Mouse (Mus musculus): Measurements from ENCODE around the gene Itprid2. TPM values are rescaled to one million over a fixed set of nuclear protein-coding genes. Genes with fewer than 3 reads are reported as not detected.

Gene Itprid2
- polyA plus RNA-seq, 1 experiment from 2014 or later: 24.4 TPM

DNA sequence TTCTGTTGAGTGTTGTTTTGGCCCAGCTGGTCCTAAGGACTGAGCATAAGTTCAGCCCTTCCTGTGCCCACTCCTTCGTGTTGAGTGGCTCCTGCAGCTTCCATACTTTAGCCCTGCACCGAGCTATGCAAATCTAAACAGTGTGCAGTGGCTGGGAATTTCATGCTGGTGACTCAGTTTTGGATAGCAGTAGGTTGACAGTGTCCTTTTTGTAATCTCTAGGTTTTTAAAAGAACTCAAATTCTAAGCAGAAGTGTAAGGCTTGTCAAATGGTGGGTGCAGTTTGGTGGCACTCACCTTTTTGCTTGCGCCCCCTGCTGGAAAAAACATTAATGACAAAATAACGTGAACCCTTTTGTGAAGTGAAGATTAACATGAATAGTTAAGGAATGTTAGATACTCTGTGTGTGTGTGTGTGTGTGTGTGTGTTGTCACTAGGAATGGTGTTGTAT lies 11.1 kb downstream of the Itprid2 start:
- H3K27ac ChIP-seq: no peak overlapping the region
- TF ChIP-seq CTCF (IDR thresholded peaks at IDR 0.05; ENCODE audit: low read depth): peak; percentile 78
- H3K4me3 ChIP-seq (replicated peaks; ENCODE audit: low read depth, low read length): no peak overlapping the region
- H3K4me1 ChIP-seq (replicated peaks; ENCODE audit: insufficient read depth, low read length): 0 out of 2 replicates have a peak, but pooled peaks cover 4% of the 10 kb centered on the region
- 53% methylated on average over 4 of the region's 4 CpGs for WGBS
- no peaks in the 10 kb centered on the region for H3K27me3 ChIP-seq (ENCODE audit: insufficient read depth, low read length)
- ATAC-seq (replicated peaks; ENCODE audit: low FRiP score, low read depth) (peak; percentile 46; the same call in 1 of the 2 replicates), DNase-seq (ENCODE audit: low spot score) (peak; percentile 65)
- no peak overlapping the region; the same call in 1 of the 2 replicates for H3K4me2 ChIP-seq (ENCODE audit: low read length)
- H3K9me3 ChIP-seq (replicated peaks; ENCODE audit: low read length): no peaks in the 10 kb centered on the region
- peaks cover 35% of the 10 kb centered on the region for H3K36me3 ChIP-seq (ENCODE audit: insufficient read depth, low read length)
- H3K9ac ChIP-seq (ENCODE audit: low read depth, low read length): no peak overlapping the region

DNA sequence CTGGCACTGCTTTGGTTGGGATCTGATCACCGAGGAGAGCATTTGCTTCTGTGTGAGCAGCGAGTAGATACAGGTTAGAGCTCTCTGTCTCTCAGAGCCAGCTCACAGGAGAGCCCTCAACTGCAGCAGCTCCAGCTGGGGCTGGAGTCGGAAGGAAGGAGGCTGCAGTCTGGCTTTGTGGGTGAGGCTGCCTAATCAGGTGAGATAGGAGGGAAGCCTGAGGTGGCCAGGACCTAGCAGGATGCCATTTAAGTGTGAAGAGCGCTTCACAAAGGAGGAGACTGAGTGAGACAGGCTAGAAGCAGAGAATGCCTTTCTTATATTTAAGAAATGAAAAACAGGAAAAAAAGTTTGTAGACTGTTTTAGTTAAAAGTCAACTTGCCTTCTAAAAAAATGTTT lies 11.9 kb downstream of the Itprid2 start:
- TF ChIP-seq CTCF (IDR thresholded peaks at IDR 0.05; ENCODE audit: low read depth): no peak
- Histone ChIP-seq H3K9ac (ENCODE audit: low read depth, low read length) (no peak overlapping the region), H3K4me3 (replicated peaks; ENCODE audit: low read depth, low read length) (no peak overlapping the region), H3K9me3 (replicated peaks; ENCODE audit: low read length) (no peaks in the 10 kb centered on the region), H3K36me3 (ENCODE audit: insufficient read depth, low read length) (peaks cover 31% of the 10 kb centered on the region), H3K4me2 (ENCODE audit: low read length) (no peak overlapping the region), H3K27me3 (ENCODE audit: insufficient read depth, low read length) (no peaks in the 10 kb centered on the region), H3K27ac (no peak overlapping the region), H3K4me1 (replicated peaks; ENCODE audit: insufficient read depth, low read length) (0 out of 2 replicates have a peak, but pooled peaks cover 4% of the 10 kb centered on the region)
- ATAC-seq (replicated peaks; ENCODE audit: low FRiP score, low read depth): no peak
- DNase-seq (ENCODE audit: low spot score): no peak
- WGBS: 60% methylated on average over 4 of the region's 4 CpGs

DNA sequence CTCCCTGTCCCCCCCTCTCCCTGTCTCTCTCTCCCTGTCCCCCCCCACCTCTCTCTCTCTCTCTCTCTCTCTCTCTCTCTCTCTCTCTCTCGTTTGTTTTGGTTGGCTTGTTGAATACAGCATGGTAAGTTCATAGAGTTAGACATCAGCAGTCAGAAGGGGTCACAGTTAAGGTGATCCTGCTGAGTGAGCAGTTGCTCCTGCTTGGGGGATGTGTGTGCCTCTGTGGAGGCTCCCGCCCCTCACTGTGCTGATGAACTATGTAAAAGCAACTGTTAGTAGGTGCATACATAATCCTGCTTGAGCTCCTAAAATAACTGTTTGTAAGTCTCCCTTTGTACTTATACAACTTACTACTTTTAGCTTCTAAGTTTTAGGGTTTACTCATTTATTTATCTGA lies 12.6 kb downstream of the Itprid2 start:
- no peaks in the 10 kb centered on the region for H3K27me3 ChIP-seq (ENCODE audit: insufficient read depth, low read length)
- no peaks in the 10 kb centered on the region for H3K9me3 ChIP-seq (replicated peaks; ENCODE audit: low read length)
- WGBS: 46% methylated on average over 2 of the region's 2 CpGs
- TF ChIP-seq CTCF (IDR thresholded peaks at IDR 0.05; ENCODE audit: low read depth): no peak
- H3K27ac ChIP-seq: no peak overlapping the region
- H3K4me2 ChIP-seq (ENCODE audit: low read length): no peak overlapping the region
- H3K4me3 ChIP-seq (replicated peaks; ENCODE audit: low read depth, low read length): no peak overlapping the region
- H3K9ac ChIP-seq (ENCODE audit: low read depth, low read length): no peak overlapping the region
- ATAC-seq (replicated peaks; ENCODE audit: low FRiP score, low read depth) (no peak), DNase-seq (ENCODE audit: low spot score) (no peak)
- H3K36me3 ChIP-seq (ENCODE audit: insufficient read depth, low read length): peaks cover 29% of the 10 kb centered on the region; the same call in 1 of the 2 replicates
- H3K4me1 ChIP-seq (replicated peaks; ENCODE audit: insufficient read depth, low read length): 0 out of 2 replicates have a peak, but pooled peaks cover 4% of the 10 kb centered on the region

DNA sequence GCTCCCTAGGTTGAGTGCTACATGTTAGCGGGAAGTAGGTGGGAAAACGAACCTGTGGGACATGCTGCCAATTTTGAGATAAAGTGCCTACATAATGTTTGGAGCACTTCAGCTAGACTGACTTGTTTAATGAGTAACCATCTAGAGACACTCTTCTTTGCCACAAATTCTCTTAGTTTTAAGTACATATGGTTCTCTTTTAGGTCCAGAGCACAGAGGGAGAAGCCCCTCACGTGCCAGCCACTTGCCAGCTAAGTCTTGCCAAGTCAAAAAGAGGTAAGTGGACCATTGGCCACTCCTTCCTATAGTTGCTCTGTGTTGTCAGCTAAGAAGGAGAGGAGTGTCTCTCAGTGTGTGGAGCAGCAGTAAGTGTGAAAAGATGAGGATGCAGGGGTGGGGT lies 16.0 kb downstream of the Itprid2 start:
- DNase-seq (ENCODE audit: low spot score): no peak
- H3K36me3 ChIP-seq (ENCODE audit: insufficient read depth, low read length): peaks cover 9% of the 10 kb centered on the region; the same call in 1 of the 2 replicates
- no peak overlapping the region for H3K4me2 ChIP-seq (ENCODE audit: low read length)
- no peak overlapping the region for H3K4me3 ChIP-seq (replicated peaks; ENCODE audit: low read depth, low read length)
- WGBS: 52% methylated on average over 3 of the region's 3 CpGs
- peak overlapping the region; percentile 21; the same call in 1 of the 2 replicates for H3K27ac ChIP-seq
- peak; percentile 39; the same call in 1 of the 2 replicates for ATAC-seq (replicated peaks; ENCODE audit: low FRiP score, low read depth)
- no peaks in the 10 kb centered on the region for H3K27me3 ChIP-seq (ENCODE audit: insufficient read depth, low read length)
- 0 out of 2 replicates have a peak, but pooled peaks cover 4% of the 10 kb centered on the region for H3K4me1 ChIP-seq (replicated peaks; ENCODE audit: insufficient read depth, low read length)
- H3K9ac ChIP-seq (ENCODE audit: low read depth, low read length): no peak overlapping the region
- TF ChIP-seq CTCF (IDR thresholded peaks at IDR 0.05; ENCODE audit: low read depth): no peak
- no peaks in the 10 kb centered on the region for H3K9me3 ChIP-seq (replicated peaks; ENCODE audit: low read length)

DNA sequence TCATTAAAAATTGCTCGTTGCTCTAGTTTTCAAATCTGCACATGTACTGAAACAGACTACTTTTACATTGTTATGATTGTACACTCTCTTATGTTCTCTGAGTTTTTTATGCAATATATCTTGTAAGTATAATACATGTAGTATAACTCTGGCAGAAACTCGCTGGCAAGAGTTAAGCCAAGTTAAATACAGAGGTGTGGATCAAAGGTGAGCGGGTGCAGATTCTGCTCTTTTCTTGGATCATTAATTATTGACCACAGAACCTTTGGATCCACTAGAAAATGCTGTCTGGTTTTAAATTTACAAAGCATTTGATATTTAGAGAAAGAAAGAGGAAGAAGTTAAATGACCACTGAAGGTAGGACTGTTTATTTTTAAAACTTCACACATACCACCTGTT lies 16.5 kb downstream of the Itprid2 start:
- 33% methylated on average over 3 of the region's 3 CpGs for whole genome bisulfite sequencing
- no peaks in the 10 kb centered on the region for H3K27me3 ChIP-seq (ENCODE audit: insufficient read depth, low read length)
- H3K36me3 ChIP-seq (ENCODE audit: insufficient read depth, low read length): peaks cover 9% of the 10 kb centered on the region; the same call in 1 of the 2 replicates
- H3K4me2 ChIP-seq (ENCODE audit: low read length): no peak overlapping the region
- H3K9ac ChIP-seq (ENCODE audit: low read depth, low read length): no peak overlapping the region
- no peaks in the 10 kb centered on the region for H3K9me3 ChIP-seq (replicated peaks; ENCODE audit: low read length)
- no peak overlapping the region for H3K4me3 ChIP-seq (replicated peaks; ENCODE audit: low read depth, low read length)
- no peak overlapping the region for H3K27ac ChIP-seq
- DNase-seq (ENCODE audit: low spot score) (peak; percentile 40), ATAC-seq (replicated peaks; ENCODE audit: low FRiP score, low read depth) (no peak)
- TF ChIP-seq CTCF (IDR thresholded peaks at IDR 0.05; ENCODE audit: low read depth): no peak
- H3K4me1 ChIP-seq (replicated peaks; ENCODE audit: insufficient read depth, low read length): 0 out of 2 replicates have a peak, but pooled peaks cover 4% of the 10 kb centered on the region

DNA sequence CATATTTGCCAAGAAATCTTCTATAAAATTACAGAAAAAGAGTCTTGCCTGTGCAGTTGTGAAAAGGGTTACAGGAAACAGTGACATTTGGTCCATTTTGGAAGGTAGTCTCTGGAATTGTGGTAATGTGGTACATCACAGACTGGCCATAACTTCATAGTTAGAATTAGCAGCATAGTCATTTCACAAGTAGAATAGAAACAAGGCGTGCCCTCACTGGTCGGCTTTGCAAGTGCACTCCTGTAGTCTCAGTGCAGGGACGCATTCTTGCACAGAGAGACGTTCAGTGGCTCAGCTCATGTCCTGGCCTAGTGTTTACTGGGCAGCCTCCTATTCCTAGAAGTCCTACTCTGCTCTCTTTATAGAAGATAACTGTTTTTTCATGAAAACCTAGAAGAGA lies 17.4 kb downstream of the Itprid2 start:
- H3K4me3 ChIP-seq (replicated peaks; ENCODE audit: low read depth, low read length): no peak overlapping the region
- no peak overlapping the region for H3K27ac ChIP-seq
- 87% methylated on average over 4 of the region's 4 CpGs for WGBS

More for the DNA sequence above, 17.4 kb downstream of the Itprid2 start:
- H3K27me3 ChIP-seq (ENCODE audit: insufficient read depth, low read length): no peaks in the 10 kb centered on the region
- H3K9ac ChIP-seq (ENCODE audit: low read depth, low read length): no peak overlapping the region
- TF ChIP-seq CTCF (IDR thresholded peaks at IDR 0.05; ENCODE audit: low read depth): no peak
- ATAC-seq (replicated peaks; ENCODE audit: low FRiP score, low read depth) (no peak), DNase-seq (ENCODE audit: low spot score) (no peak)
- H3K9me3 ChIP-seq (replicated peaks; ENCODE audit: low read length): no peaks in the 10 kb centered on the region
- peaks cover 14% of the 10 kb centered on the region; the same call in 1 of the 2 replicates for H3K36me3 ChIP-seq (ENCODE audit: insufficient read depth, low read length)
- no peak overlapping the region for H3K4me2 ChIP-seq (ENCODE audit: low read length)
- 0 out of 2 replicates have a peak, but pooled peaks cover 4% of the 10 kb centered on the region for H3K4me1 ChIP-seq (replicated peaks; ENCODE audit: insufficient read depth, low read length)
